Mouse (Mus musculus) C2C12 (cell line): ENCODE measurements around the gene Fos. TPM values are rescaled to one million over a fixed set of nuclear protein-coding genes. Genes with fewer than 3 reads are reported as not detected.

Source experiments
- H3K27me3 ChIP-seq: one replicate; pipeline ENCODE4 v1.6.1; 2011; ENCODE audit not compliant: control insufficient read depth, insufficient read depth, insufficient read length
- H3K36me3 ChIP-seq: one replicate; pipeline ENCODE4 v1.6.1; 2011; ENCODE audit not compliant: control insufficient read depth, insufficient read depth
- H3K4me3 ChIP-seq: one replicate; pipeline ENCODE4 v1.5.1; 2011; ENCODE audit warnings: mild to moderate bottlenecking, control low read depth; ENCODE audit not compliant: poor library complexity, insufficient read depth, severe bottlenecking
- H3K79me2 ChIP-seq: one replicate; pipeline ENCODE4 v1.6.1; 2011; ENCODE audit not compliant: control insufficient read depth, insufficient read depth
- H3K79me3 ChIP-seq: one replicate; pipeline ENCODE4 v1.6.1; 2011; ENCODE audit warnings: low read depth, control low read depth
- H3ac ChIP-seq: one replicate; pipeline ENCODE3; 2011; ENCODE audit warnings: low read depth; ENCODE audit not compliant: control insufficient read depth, insufficient read length
- CEBPB ChIP-seq: IDR thresholded peaks from one replicate; pipeline ENCODE4 v1.6.1; 2011; ENCODE audit warnings: low read depth, mild to moderate bottlenecking, control low read depth, moderate library complexity
- CTCF ChIP-seq: IDR thresholded peaks from one replicate; pipeline ENCODE4 v1.5.1; 2011; ENCODE audit not compliant: control insufficient read depth, insufficient read depth, insufficient read length
- FOSL1 ChIP-seq: IDR thresholded peaks from one replicate; pipeline ENCODE4 v1.8.0; 2011; ENCODE audit warnings: mild to moderate bottlenecking, low read length; ENCODE audit not compliant: poor library complexity, insufficient read depth, severe bottlenecking
- MAX ChIP-seq: IDR thresholded peaks from one replicate; pipeline ENCODE4 v1.6.1; 2011; ENCODE audit warnings: mild to moderate bottlenecking, control low read depth
- MYOD1 ChIP-seq: IDR thresholded peaks from one replicate; pipeline ENCODE4 v1.6.1; 2011; ENCODE audit warnings: low read depth; ENCODE audit not compliant: control insufficient read depth, insufficient read length
- MYOG ChIP-seq: IDR thresholded peaks from one replicate; pipeline ENCODE4 v1.6.1; 2011; ENCODE audit not compliant: control insufficient read depth, insufficient read length; ENCODE audit errors: extremely low read depth
- USF1 ChIP-seq: IDR thresholded peaks from one replicate; pipeline ENCODE4 v1.6.1; 2011; ENCODE audit warnings: low read depth, mild to moderate bottlenecking, control low read depth, moderate library complexity
- polyA plus RNA-seq: library from polyadenylated mRNA; unstranded; fragments of >200 nt; fragmentation: generic; extraction: Trizol; gene quantifications from one replicate; pipeline ENCODE4 v1.2.1, GENCODE M21; 2012; ENCODE audit warnings: missing spikeins

Gene Fos
- polyA plus RNA-seq, 1 experiment = 2.7 TPM

DNA sequence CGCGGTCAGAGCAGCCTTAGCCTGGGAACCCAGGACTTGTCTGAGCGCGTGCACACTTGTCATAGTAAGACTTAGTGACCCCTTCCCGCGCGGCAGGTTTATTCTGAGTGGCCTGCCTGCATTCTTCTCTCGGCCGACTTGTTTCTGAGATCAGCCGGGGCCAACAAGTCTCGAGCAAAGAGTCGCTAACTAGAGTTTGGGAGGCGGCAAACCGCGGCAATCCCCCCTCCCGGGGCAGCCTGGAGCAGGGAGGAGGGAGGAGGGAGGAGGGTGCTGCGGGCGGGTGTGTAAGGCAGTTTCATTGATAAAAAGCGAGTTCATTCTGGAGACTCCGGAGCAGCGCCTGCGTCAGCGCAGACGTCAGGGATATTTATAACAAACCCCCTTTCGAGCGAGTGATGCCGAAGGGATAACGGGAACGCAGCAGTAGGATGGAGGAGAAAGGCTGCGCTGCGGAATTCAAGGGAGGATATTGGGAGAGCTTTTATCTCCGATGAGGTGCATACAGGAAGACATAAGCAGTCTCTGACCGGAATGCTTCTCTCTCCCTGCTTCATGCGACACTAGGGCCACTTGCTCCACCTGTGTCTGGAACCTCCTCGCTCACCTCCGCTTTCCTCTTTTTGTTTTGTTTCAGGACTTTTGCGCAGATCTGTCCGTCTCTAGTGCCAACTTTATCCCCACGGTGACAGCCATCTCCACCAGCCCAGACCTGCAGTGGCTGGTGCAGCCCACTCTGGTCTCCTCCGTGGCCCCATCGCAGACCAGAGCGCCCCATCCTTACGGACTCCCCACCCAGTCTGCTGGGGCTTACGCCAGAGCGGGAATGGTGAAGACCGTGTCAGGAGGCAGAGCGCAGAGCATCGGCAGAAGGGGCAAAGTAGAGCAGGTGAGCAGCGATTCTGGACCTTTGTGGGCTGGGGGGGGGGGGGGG lies 875 bp downstream of the Fos start:
- TF ChIP-seq CEBPB = no peak
- TF ChIP-seq MAX = no peak
- TF ChIP-seq MYOD1 = no peak
- no peak for TF ChIP-seq FOSL1
- TF ChIP-seq CTCF = no peak
- no peak for TF ChIP-seq USF1
- no peak for TF ChIP-seq MYOG
- H3K4me3 ChIP-seq = peak overlapping the region; percentile 44
- peak overlapping the region; percentile 49 for H3ac ChIP-seq
- no peaks in the 10 kb centered on the region for H3K36me3 ChIP-seq
- no peaks in the 10 kb centered on the region for H3K79me2 ChIP-seq
- H3K79me3 ChIP-seq = no peaks in the 10 kb centered on the region
- H3K27me3 ChIP-seq = no peaks in the 10 kb centered on the region

- Histone ChIP-seq H3K79me2 (no peaks in the 10 kb centered on the region), H3K79me3 (no peaks in the 10 kb centered on the region), H3ac (no peak overlapping the region), H3K4me3 (no peak overlapping the region), H3K36me3 (no peaks in the 10 kb centered on the region), H3K27me3 (no peaks in the 10 kb centered on the region)
- no peak for TF ChIP-seq USF1
- no peak for TF ChIP-seq MYOG
- TF ChIP-seq CEBPB = no peak
- TF ChIP-seq CTCF = no peak
- no peak for TF ChIP-seq FOSL1
- no peak for TF ChIP-seq MAX
- no peak for TF ChIP-seq MYOD1
These were observed 1.7 kb downstream of the Fos start for GRCm38 (mm10) chr12:85475232-85475919.

DNA sequence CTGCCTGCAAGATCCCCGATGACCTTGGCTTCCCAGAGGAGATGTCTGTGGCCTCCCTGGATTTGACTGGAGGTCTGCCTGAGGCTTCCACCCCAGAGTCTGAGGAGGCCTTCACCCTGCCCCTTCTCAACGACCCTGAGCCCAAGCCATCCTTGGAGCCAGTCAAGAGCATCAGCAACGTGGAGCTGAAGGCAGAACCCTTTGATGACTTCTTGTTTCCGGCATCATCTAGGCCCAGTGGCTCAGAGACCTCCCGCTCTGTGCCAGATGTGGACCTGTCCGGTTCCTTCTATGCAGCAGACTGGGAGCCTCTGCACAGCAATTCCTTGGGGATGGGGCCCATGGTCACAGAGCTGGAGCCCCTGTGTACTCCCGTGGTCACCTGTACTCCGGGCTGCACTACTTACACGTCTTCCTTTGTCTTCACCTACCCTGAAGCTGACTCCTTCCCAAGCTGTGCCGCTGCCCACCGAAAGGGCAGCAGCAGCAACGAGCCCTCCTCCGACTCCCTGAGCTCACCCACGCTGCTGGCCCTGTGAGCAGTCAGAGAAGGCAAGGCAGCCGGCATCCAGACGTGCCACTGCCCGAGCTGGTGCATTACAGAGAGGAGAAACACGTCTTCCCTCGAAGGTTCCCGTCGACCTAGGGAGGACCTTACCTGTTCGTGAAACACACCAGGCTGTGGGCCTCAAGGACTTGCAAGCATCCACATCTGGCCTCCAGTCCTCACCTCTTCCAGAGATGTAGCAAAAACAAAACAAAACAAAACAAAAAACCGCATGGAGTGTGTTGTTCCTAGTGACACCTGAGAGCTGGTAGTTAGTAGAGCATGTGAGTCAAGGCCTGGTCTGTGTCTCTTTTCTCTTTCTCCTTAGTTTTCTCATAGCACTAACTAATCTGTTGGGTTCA lies 2.5 kb downstream of the Fos start:
- no peaks in the 10 kb centered on the region for H3K36me3 ChIP-seq
- no peaks in the 10 kb centered on the region for H3K79me3 ChIP-seq
- no peaks in the 10 kb centered on the region for H3K27me3 ChIP-seq
- TF ChIP-seq CTCF = no peak
- TF ChIP-seq USF1 = no peak
- TF ChIP-seq MYOD1 = no peak
- TF ChIP-seq FOSL1 = no peak
- TF ChIP-seq MYOG = no peak
- no peaks in the 10 kb centered on the region for H3K79me2 ChIP-seq
- H3ac ChIP-seq = no peak overlapping the region
- H3K4me3 ChIP-seq = no peak overlapping the region

- no peaks in the 10 kb centered on the region for H3K36me3 ChIP-seq
- TF ChIP-seq MAX = no peak
- TF ChIP-seq CEBPB = no peak
- TF ChIP-seq CTCF = no peak
- no peak for TF ChIP-seq USF1
- TF ChIP-seq MYOG = no peak
- no peak for TF ChIP-seq FOSL1
- TF ChIP-seq MYOD1 = no peak
- no peaks in the 10 kb centered on the region for H3K27me3 ChIP-seq
- no peaks in the 10 kb centered on the region for H3K79me2 ChIP-seq
- H3ac ChIP-seq = no peak overlapping the region
- no peaks in the 10 kb centered on the region for H3K79me3 ChIP-seq
- no peak overlapping the region for H3K4me3 ChIP-seq
These were observed 3.5 kb downstream of the Fos start for GRCm38 (mm10) chr12:85477219-85477618.

DNA sequence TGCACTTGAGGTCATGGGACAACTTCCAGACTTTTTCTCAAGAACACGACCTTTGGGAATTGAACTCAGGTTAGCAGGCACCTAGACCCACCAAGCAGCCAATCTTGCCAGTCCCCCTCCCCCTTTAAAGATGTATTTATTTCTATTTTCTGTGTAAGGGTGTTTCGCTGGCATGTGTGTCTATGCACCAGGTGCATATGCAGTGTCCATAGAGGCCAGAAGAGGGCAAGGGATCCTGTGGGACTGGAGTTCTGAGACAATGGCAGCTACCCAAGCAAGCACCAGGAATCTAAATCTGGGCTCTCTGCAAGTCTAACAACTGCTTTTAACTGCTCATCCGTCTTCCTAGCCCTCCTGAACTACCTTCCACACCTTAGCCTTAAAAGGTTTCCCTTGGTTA lies 4.1 kb downstream of the Fos start:
- no peak overlapping the region for H3K4me3 ChIP-seq
- no peaks in the 10 kb centered on the region for H3K36me3 ChIP-seq
- no peak for TF ChIP-seq CEBPB
- TF ChIP-seq MAX = no peak
- no peak for TF ChIP-seq MYOD1
- no peak for TF ChIP-seq FOSL1
- TF ChIP-seq CTCF = no peak
- no peak for TF ChIP-seq USF1
- TF ChIP-seq MYOG = no peak
- H3K27me3 ChIP-seq = no peaks in the 10 kb centered on the region
- H3K79me3 ChIP-seq = no peaks in the 10 kb centered on the region
- H3K79me2 ChIP-seq = no peaks in the 10 kb centered on the region
- H3ac ChIP-seq = no peak overlapping the region
